Mouse (Mus musculus) erythroblast, embryonic 14.5 days (primary cell): ENCODE data around the gene Rps6kb2.

Experiments used
- GATA1 ChIP-seq: IDR thresholded peaks from 2 replicates; pipeline ENCODE4 v1.6.1; 2012; ENCODE audit warnings: low read length, inconsistent platforms, mixed read lengths
- TAL1 ChIP-seq: IDR thresholded peaks from 3 replicates; pipeline ENCODE4 v1.6.1; 2012; ENCODE audit warnings: low read length, inconsistent platforms, mixed read lengths

- TF ChIP-seq TAL1 (no peak), GATA1 (no peak)
Measured at GRCm38 (mm10) chr19:4151488-4151860, 11.7 kb downstream of the Rps6kb2 start.
